Mouse (Mus musculus) forebrain, postnatal 0 days (tissue): ENCODE measurements at regions not wholly inside any gene's neighbourhood (a gene's known extent, or its start where the extent isn't known, plus 50 kb on each side); places are given as distances from the start of the nearest gene placed in this dataset.

ENCODE experiments used
- ATAC-seq: fragments of 200-750 bp; cut with Nextera tagmentation; 2 replicates; pipeline ENCODE4 v1.8.0; 2017; ENCODE audit warnings: mild to moderate bottlenecking, moderate library complexity
- DNase-seq: peaks from one replicate; pipeline ENCODE4 v3.0.0-alpha.2; 2015
- H3K27ac ChIP-seq: fragments of 300-500 bp; sonication (generic); 2 replicates; pipeline ENCODE4 v1.5.1; 2014; ENCODE audit warnings: low read depth, mild to moderate bottlenecking, antibody characterized with exemption, low read length, moderate library complexity, mixed read lengths
- H3K27me3 ChIP-seq: fragments of 300-500 bp; sonication (generic); 2 replicates; pipeline ENCODE4 v1.6.1; 2014; ENCODE audit warnings: mild to moderate bottlenecking, low read length, mixed read lengths; ENCODE audit not compliant: insufficient read depth
- H3K36me3 ChIP-seq: fragments of 300-500 bp; sonication (generic); 2 replicates; pipeline ENCODE4 v1.6.1; 2014; ENCODE audit warnings: mild to moderate bottlenecking, moderate library complexity; ENCODE audit not compliant: insufficient read depth
- H3K4me1 ChIP-seq: fragments of 300-500 bp; sonication (generic); 2 replicates; pipeline ENCODE4 v1.6.1; 2014; ENCODE audit warnings: antibody characterized with exemption; ENCODE audit not compliant: insufficient read depth
- H3K4me2 ChIP-seq: fragments of 300-500 bp; sonication (generic); 2 replicates; pipeline ENCODE4 v1.6.1; 2014; ENCODE audit warnings: low read depth, mild to moderate bottlenecking, moderate library complexity
- H3K4me3 ChIP-seq: fragments of 300-500 bp; sonication (generic); 2 replicates; pipeline ENCODE4 v1.5.1; 2014; ENCODE audit warnings: low read depth, low read length, mixed read lengths
- H3K9ac ChIP-seq: fragments of 300-500 bp; sonication (generic); 2 replicates; pipeline ENCODE4 v1.6.1; 2014; ENCODE audit warnings: mild to moderate bottlenecking
- H3K9me3 ChIP-seq: fragments of 300-500 bp; sonication (generic); 2 replicates; pipeline ENCODE4 v1.6.1; 2016; ENCODE audit warnings: low read length
- CTCF ChIP-seq: sonication (generic); IDR thresholded peaks from 2 replicates; pipeline ENCODE4 v1.5.1; 2016; ENCODE audit warnings: antibody characterized with exemption, control low read depth, low read depth
- WGBS: fragments of 180-500 bp; shearing (Covaris S2); extraction: QIAGEN DNeasy Blood & Tissue Kit; methylation state at CpG from one replicate; pipeline ENCODE4 v1.1.7; 2014; 5-methylcytosine and 5-hydroxymethylcytosine counted together

- no peak overlapping the region for H3K27ac ChIP-seq
- no peak overlapping the region for H3K4me3 ChIP-seq
- no peaks in the 10 kb centered on the region for H3K36me3 ChIP-seq
- ATAC-seq = no peak
- no peak overlapping the region for H3K9ac ChIP-seq
- no peak for TF ChIP-seq CTCF
- no peaks in the 10 kb centered on the region for H3K9me3 ChIP-seq
- WGBS = 93% methylated on average over 8 of the region's 8 CpGs
- no peaks in the 10 kb centered on the region for H3K27me3 ChIP-seq
- H3K4me2 ChIP-seq = no peak overlapping the region
- no peak for DNase-seq
- H3K4me1 ChIP-seq = no peaks in the 10 kb centered on the region
Measured at GRCm38 (mm10) chr2:50498713-50499112, 202.1 kb upstream of the Mmadhc start.

- H3K27ac ChIP-seq = no peak overlapping the region
- no peak for ATAC-seq
- no peaks in the 10 kb centered on the region for H3K4me1 ChIP-seq
- 91% methylated on average over 3 of the region's 3 CpGs for WGBS
- H3K4me2 ChIP-seq = no peak overlapping the region
- TF ChIP-seq CTCF = no peak
- no peaks in the 10 kb centered on the region for H3K9me3 ChIP-seq
- no peak for DNase-seq
- no peaks in the 10 kb centered on the region for H3K27me3 ChIP-seq
- H3K36me3 ChIP-seq = no peaks in the 10 kb centered on the region
- H3K9ac ChIP-seq = no peak overlapping the region
- H3K4me3 ChIP-seq = no peak overlapping the region
Measured at GRCm38 (mm10) chr2:50496057-50496433, 199.4 kb upstream of the Mmadhc start.

- ATAC-seq (no peak), DNase-seq (no peak)
- no peak overlapping the region for H3K27ac ChIP-seq
- 72% methylated on average over 5 of the region's 5 CpGs for WGBS
- TF ChIP-seq CTCF = no peak
- H3K36me3 ChIP-seq = no peaks in the 10 kb centered on the region
- no peaks in the 10 kb centered on the region for H3K27me3 ChIP-seq
- no peak overlapping the region for H3K4me3 ChIP-seq
- no peaks in the 10 kb centered on the region for H3K9me3 ChIP-seq
- H3K4me1 ChIP-seq = no peaks in the 10 kb centered on the region
- no peak overlapping the region for H3K4me2 ChIP-seq
- H3K9ac ChIP-seq = no peak overlapping the region
Measured at GRCm38 (mm10) chr2:50495141-50496056, 198.8 kb upstream of the Mmadhc start.

GRCm38 (mm10) chr2:50493597-50494335 lies 197.2 kb upstream of the Mmadhc start:
- Histone ChIP-seq H3K9ac (no peak overlapping the region), H3K36me3 (no peaks in the 10 kb centered on the region), H3K9me3 (no peaks in the 10 kb centered on the region), H3K27me3 (no peaks in the 10 kb centered on the region), H3K4me1 (no peaks in the 10 kb centered on the region), H3K4me2 (no peak overlapping the region), H3K27ac (no peak overlapping the region), H3K4me3 (no peak overlapping the region)
- no peak for ATAC-seq
- no peak for TF ChIP-seq CTCF
- no peak for DNase-seq
- WGBS = 79% methylated on average over 4 of the region's 4 CpGs

- no peak overlapping the region for H3K4me3 ChIP-seq
- no peak overlapping the region for H3K9ac ChIP-seq
- H3K27ac ChIP-seq = no peak overlapping the region
- no peaks in the 10 kb centered on the region for H3K36me3 ChIP-seq
- DNase-seq (no peak), ATAC-seq (no peak)
- no peak overlapping the region for H3K4me2 ChIP-seq
- TF ChIP-seq CTCF = no peak
- 68% methylated on average over 4 of the region's 4 CpGs for WGBS
- H3K27me3 ChIP-seq = no peaks in the 10 kb centered on the region
- H3K4me1 ChIP-seq = no peaks in the 10 kb centered on the region
- H3K9me3 ChIP-seq = no peaks in the 10 kb centered on the region
Measured at GRCm38 (mm10) chr2:50463799-50464198, 167.2 kb upstream of the Mmadhc start.

GRCm38 (mm10) chr2:50462378-50462777 lies 165.8 kb upstream of the Mmadhc start:
- DNase-seq (no peak), ATAC-seq (no peak)
- Histone ChIP-seq H3K4me3 (no peak overlapping the region), H3K4me2 (no peak overlapping the region), H3K27me3 (no peaks in the 10 kb centered on the region), H3K9ac (no peak overlapping the region), H3K4me1 (no peaks in the 10 kb centered on the region), H3K36me3 (no peaks in the 10 kb centered on the region), H3K9me3 (no peaks in the 10 kb centered on the region), H3K27ac (no peak overlapping the region)
- no peak for TF ChIP-seq CTCF
- WGBS = 100% methylated on average over 1 of the region's 1 CpGs

GRCm38 (mm10) chr2:50456654-50457053 lies 160.1 kb upstream of the Mmadhc start:
- no peak for ATAC-seq

More at GRCm38 (mm10) chr2:50456654-50457053, 160.1 kb upstream of the Mmadhc start:
- no peak overlapping the region for H3K4me2 ChIP-seq
- no peaks in the 10 kb centered on the region for H3K27me3 ChIP-seq
- no peak for DNase-seq
- no peaks in the 10 kb centered on the region for H3K4me1 ChIP-seq
- 100% methylated on average over 1 of the region's 1 CpGs for WGBS
- H3K27ac ChIP-seq = no peak overlapping the region
- H3K9me3 ChIP-seq = no peaks in the 10 kb centered on the region
- H3K4me3 ChIP-seq = no peak overlapping the region
- no peak for TF ChIP-seq CTCF
- no peaks in the 10 kb centered on the region for H3K36me3 ChIP-seq
- H3K9ac ChIP-seq = no peak overlapping the region
